18 mouse cellular contexts compared by ENCODE assay signal in genomic region chr10:39589765-39590546, GRCm38 (mm10). TPM values are rescaled to one million over a fixed set of nuclear protein-coding genes. Genes with fewer than 3 reads are reported as not detected.
DNase-seq lines count a peak whose midpoint lies in the region; ATAC-seq and TF ChIP-seq lines count a peak whose summit lies in the region.
"Had no signal": no experiment of that assay in that cellular context is flagged by ENCODE, and none has a peak within 500 bp of the region (broad histone marks: within the 10 kb centered on the region; RNA-seq: fewer than 3 reads in every experiment).

No protein-coding gene starts in this region.

- WGBS in midbrain, postnatal 0 days = 77% methylated on average over 19 of the region's 19 CpGs
- 74% methylated on average over 19 of the region's 19 CpGs for WGBS in midbrain, embryonic 15.5 days
- 85% methylated on average over 19 of the region's 19 CpGs for WGBS in embryonic facial prominence, embryonic 10.5 days

- no peak overlapping the region for H3K4me3 ChIP-seq in midbrain, postnatal 0 days (ENCODE audit: low read depth, low read length)
- no peak overlapping the region for H3K4me3 ChIP-seq in midbrain, embryonic 15.5 days
- no peak overlapping the region for H3K4me3 ChIP-seq in embryonic facial prominence, embryonic 10.5 days
- H3K4me3 ChIP-seq: heart, embryonic 15.5 days; limb, embryonic 12.5 days had no signal

- no peak for TF ChIP-seq CTCF in midbrain, postnatal 0 days (IDR thresholded peaks at IDR 0.05)

- no peak overlapping the region for H3K27ac ChIP-seq in midbrain, postnatal 0 days (ENCODE audit: low read depth, low read length)
- H3K27ac ChIP-seq in midbrain, embryonic 15.5 days = no peak overlapping the region
- H3K27ac ChIP-seq in embryonic facial prominence, embryonic 10.5 days (replicated peaks) = 0 out of 2 replicates have a peak overlapping the region, but pooled peaks have one; percentile 21
- H3K27ac ChIP-seq: heart, embryonic 15.5 days; limb, embryonic 12.5 days had no signal

- ATAC-seq in midbrain, postnatal 0 days (ENCODE audit: low FRiP score) = no peak
- no peak for ATAC-seq in midbrain, embryonic 15.5 days (replicated peaks)
- ATAC-seq: forebrain, postnatal 0 days; midbrain, embryonic 16.5 days had no signal

- peak; percentile 23 for DNase-seq in gastrocnemius, adult 18-20 months (ENCODE audit: low spot score)
- no peak for DNase-seq in gastrocnemius, postnatal 4 days (ENCODE audit: low spot score in 2 of 2)
- DNase-seq in midbrain, postnatal 0 days (ENCODE audit: low spot score) = no peak
- no peak for DNase-seq in embryonic facial prominence, embryonic 10.5 days (ENCODE audit: low spot score)
- DNase-seq in skeletal muscle tissue, adult 2 months (ENCODE audit: low read depth, low spot score) = peak; percentile 36
- DNase-seq in heart, postnatal 10 days = no peak
- no peak for DNase-seq in cerebellum, adult 9-11 months
- DNase-seq: adrenal gland, adult 2 months; cerebellum, adult 2 months; embryo, embryonic 11 days; forebrain, postnatal 0 days; kidney, postnatal 4 days; layer of hippocampus, postnatal 36 days; right cerebral cortex, adult 18-20 months had no signal

- intact Hi-C loops in heart, postnatal 10 days (cut with DNase I) = no loop called here

- H3K9ac ChIP-seq in midbrain, postnatal 0 days (replicated peaks; ENCODE audit: low read length, poor library complexity, severe bottlenecking) = 0 out of 2 replicates have a peak overlapping the region, but pooled peaks have one; percentile 13
- no peak overlapping the region for H3K9ac ChIP-seq in midbrain, embryonic 15.5 days
- H3K9ac ChIP-seq: forebrain, postnatal 0 days; heart, embryonic 15.5 days; limb, embryonic 12.5 days had no signal

- no peaks in the 10 kb centered on the region for H3K27me3 ChIP-seq in midbrain, postnatal 0 days (ENCODE audit: insufficient read depth, low read length)
- no peaks in the 10 kb centered on the region for H3K27me3 ChIP-seq in midbrain, embryonic 15.5 days (replicated peaks)
- H3K27me3 ChIP-seq in embryonic facial prominence, embryonic 10.5 days (replicated peaks; ENCODE audit: low read depth, poor library complexity, severe bottlenecking) = no peaks in the 10 kb centered on the region
- H3K27me3 ChIP-seq: heart, embryonic 15.5 days; limb, embryonic 12.5 days had no signal

- H3K9me3 ChIP-seq in midbrain, postnatal 0 days (ENCODE audit: low read length) = no peaks in the 10 kb centered on the region
- no peaks in the 10 kb centered on the region for H3K9me3 ChIP-seq in midbrain, embryonic 15.5 days
- peaks cover 8% of the 10 kb centered on the region; the same call in 1 of the 2 replicates for H3K9me3 ChIP-seq in embryonic facial prominence, embryonic 10.5 days
- H3K9me3 ChIP-seq: heart, embryonic 15.5 days had no signal

- peaks cover 16% of the 10 kb centered on the region; the same call in 1 of the 2 replicates for H3K4me1 ChIP-seq in midbrain, postnatal 0 days (ENCODE audit: insufficient read depth, low read length)
- peaks cover 24% of the 10 kb centered on the region for H3K4me1 ChIP-seq in midbrain, embryonic 15.5 days
- peaks cover 32% of the 10 kb centered on the region for H3K4me1 ChIP-seq in embryonic facial prominence, embryonic 10.5 days

- H3K4me2 ChIP-seq in midbrain, postnatal 0 days (ENCODE audit: low read depth, low read length, poor library complexity, severe bottlenecking) = no peak overlapping the region
- no peak overlapping the region for H3K4me2 ChIP-seq in midbrain, embryonic 15.5 days
- H3K4me2 ChIP-seq: heart, embryonic 15.5 days; limb, embryonic 12.5 days had no signal

- no peaks in the 10 kb centered on the region for H3K36me3 ChIP-seq in midbrain, postnatal 0 days (ENCODE audit: insufficient read depth, low read length)
- H3K36me3 ChIP-seq in midbrain, embryonic 15.5 days (replicated peaks) = no peaks in the 10 kb centered on the region
- H3K36me3 ChIP-seq in embryonic facial prominence, embryonic 10.5 days (replicated peaks) = peaks cover 5% of the 10 kb centered on the region; the same call in 1 of the 2 replicates
- H3K36me3 ChIP-seq: heart, embryonic 15.5 days; limb, embryonic 12.5 days had no signal

RNA-seq across cellular contexts. Expression of gene Traf3ip2, which starts 22.8 kb away (rescaled TPM):
- total RNA-seq in gastrocnemius, adult 18-20 months (2021) = 1 to 10 TPM; 2.5 to 3.9 TPM
- total RNA-seq in gastrocnemius, postnatal 4 days (2021) = 1 to 10 TPM; 4.4 to 5.8 TPM
- 0.47 and 1.9 TPM in 2 replicates for total RNA-seq in midbrain, postnatal 0 days (2014; rRNA removed)
- 4.2 and 6.1 TPM in 2 replicates for polyA plus RNA-seq in midbrain, postnatal 0 days (2015; fragmentation: Nextera tagmentation; extraction: Ambion mirVana)
- 5.9 and 7.0 TPM in 2 replicates for polyA plus RNA-seq in midbrain, embryonic 15.5 days (2015; fragmentation: Nextera tagmentation; extraction: Ambion mirVana)
- 12.9 and 14.8 TPM in 2 replicates for polyA plus RNA-seq in embryonic facial prominence, embryonic 10.5 days (2016; fragmentation: Nextera tagmentation; extraction: Ambion mirVana)
- 1 to 10 TPM; 6.4 to 9.3 TPM for total RNA-seq in heart, postnatal 10 days (2021)

Comparison
In these comparisons a context has a peak if more than half of its experiments do, and no peak if none do; other contexts are left out.
1. DNase-seq: peak in gastrocnemius, adult 18-20 months (single experiment) and skeletal muscle tissue, adult 2 months (single experiment); none in gastrocnemius, postnatal 4 days (0 of 2), midbrain, postnatal 0 days (single experiment), embryonic facial prominence, embryonic 10.5 days (single experiment), heart, postnatal 10 days (0 of 2) and cerebellum, adult 9-11 months (single experiment).